Mouse (Mus musculus): ENCODE measurements at regions not wholly inside any gene's neighbourhood (a gene's known extent, or its start where the extent isn't known, plus 50 kb on each side); places are given as distances from the start of the nearest gene placed in this dataset.

- no peak for DNase-seq (ENCODE audit: extremely low spot score, low spot score)
Observed at GRCm38 (mm10) chr1:169439621-169440020, 91.6 kb downstream of the Nuf2 start.

GRCm38 (mm10) chr1:169438006-169438405, 93.3 kb downstream of the Nuf2 start:
- no peak for DNase-seq (ENCODE audit: extremely low spot score, low spot score)

GRCm38 (mm10) chr1:169422408-169422807, 108.9 kb downstream of the Nuf2 start:
- DNase-seq (ENCODE audit: extremely low spot score, low spot score) = no peak

- DNase-seq (ENCODE audit: extremely low spot score, low spot score) = no peak
Observed at GRCm38 (mm10) chr1:169421671-169422070, 109.6 kb downstream of the Nuf2 start.

GRCm38 (mm10) chr1:169418665-169419045, 112.6 kb downstream of the Nuf2 start:
- DNase-seq (ENCODE audit: extremely low spot score, low spot score) = no peak

GRCm38 (mm10) chr1:169417979-169418664, 113.1 kb downstream of the Nuf2 start:
- no peak for DNase-seq (ENCODE audit: extremely low spot score, low spot score)

- no peak for DNase-seq (ENCODE audit: extremely low spot score, low spot score)
Observed at GRCm38 (mm10) chr1:169416701-169417100, 114.6 kb downstream of the Nuf2 start.

GRCm38 (mm10) chr1:169408120-169408519, 123.1 kb downstream of the Nuf2 start:
- no peak for DNase-seq (ENCODE audit: extremely low spot score, low spot score)

- DNase-seq (ENCODE audit: extremely low spot score, low spot score) = peak; percentile 26
Observed at GRCm38 (mm10) chr1:169400841-169401240, 130.4 kb downstream of the Nuf2 start.

- DNase-seq (ENCODE audit: extremely low spot score, low spot score) = no peak
Observed at GRCm38 (mm10) chr1:169397371-169397770, 133.9 kb downstream of the Nuf2 start.

GRCm38 (mm10) chr1:169387056-169387455, 144.2 kb downstream of the Nuf2 start:
- DNase-seq (ENCODE audit: extremely low spot score, low spot score) = no peak

- DNase-seq (ENCODE audit: extremely low spot score, low spot score) = no peak
Observed at GRCm38 (mm10) chr1:169385740-169386424, 145.4 kb downstream of the Nuf2 start.

- DNase-seq (ENCODE audit: extremely low spot score, low spot score) = no peak
Observed at GRCm38 (mm10) chr1:169374686-169375085, 156.6 kb downstream of the Nuf2 start.

GRCm38 (mm10) chr1:169368758-169369157, 162.5 kb downstream of the Nuf2 start:
- no peak for DNase-seq (ENCODE audit: extremely low spot score, low spot score)

- DNase-seq (ENCODE audit: extremely low spot score, low spot score) = no peak
Observed at GRCm38 (mm10) chr1:169367772-169368501, 163.3 kb downstream of the Nuf2 start.

GRCm38 (mm10) chr1:169367316-169367715, 163.9 kb downstream of the Nuf2 start:
- DNase-seq (ENCODE audit: extremely low spot score, low spot score) = no peak

- no peak for DNase-seq (ENCODE audit: extremely low spot score, low spot score)
Observed at GRCm38 (mm10) chr1:169362564-169362963, 168.7 kb downstream of the Nuf2 start.

GRCm38 (mm10) chr1:169357652-169358241, 173.5 kb downstream of the Nuf2 start:
- DNase-seq (ENCODE audit: extremely low spot score, low spot score) = no peak

- DNase-seq (ENCODE audit: extremely low spot score, low spot score) = no peak
Observed at GRCm38 (mm10) chr1:169354021-169354420, 177.2 kb downstream of the Nuf2 start.

GRCm38 (mm10) chr1:169347692-169348091, 183.6 kb downstream of the Nuf2 start:
- no peak for DNase-seq (ENCODE audit: extremely low spot score, low spot score)

GRCm38 (mm10) chr1:169346876-169347275, 184.4 kb downstream of the Nuf2 start:
- DNase-seq (ENCODE audit: extremely low spot score, low spot score) = no peak

GRCm38 (mm10) chr1:169341131-169341530, 190.1 kb downstream of the Nuf2 start:
- DNase-seq (ENCODE audit: extremely low spot score, low spot score) = no peak
